Mouse (Mus musculus) embryo, embryonic 11.5 days (tissue): ENCODE results near the gene Fam172a.

Experiments
- DNase-seq: peaks from one replicate; pipeline ENCODE4 v3.0.0-alpha.2; 2012; ENCODE audit warnings: low read depth, low spot score

Gene Fam172a

GRCm38 (mm10) chr13:78215223-78215622 lies 513.4 kb downstream of the Fam172a start:
- no peak for DNase-seq
